Mouse (Mus musculus) ovary, adult 10 weeks (tissue): ENCODE results near the gene Pmis2. TPM values are rescaled to one million over a fixed set of nuclear protein-coding genes. Genes with fewer than 3 reads are reported as not detected.

Experiments used
- polyA plus RNA-seq: library from polyadenylated mRNA; stranded (reverse); fragments of 350-450 nt; fragmentation: Illumina TruSeq; extraction: RNeasy Lipid Tissue Mini Kit (QIAGEN cat#74804); gene quantifications from one replicate; pipeline ENCODE4 v1.2.3, GENCODE M21; 2014

Gene Pmis2
- polyA plus RNA-seq = not detected

DNA sequence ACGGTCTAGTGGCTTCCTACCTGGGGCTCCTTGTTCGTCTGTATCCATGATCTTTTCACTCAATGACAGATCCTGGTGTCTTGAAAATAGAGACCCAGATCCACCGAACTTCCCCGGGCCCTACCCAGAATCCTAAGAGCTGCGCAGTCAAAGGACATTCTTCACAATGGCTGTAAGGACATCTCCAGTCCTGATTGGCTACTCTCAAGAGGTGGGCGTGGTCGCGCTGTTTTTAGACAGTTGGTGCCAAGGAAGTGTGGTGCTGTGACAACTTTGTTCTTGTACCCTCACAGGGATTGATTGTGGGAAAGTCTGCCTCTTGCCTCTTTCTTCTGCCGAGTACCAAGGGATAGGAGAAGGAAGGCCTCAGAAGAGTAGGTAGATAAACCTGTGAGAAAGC, at the start of gene Pmis2:
TSS of gene Pmis2 (minus strand) at position 126 of the 400 bp plus-strand sequence.

GRCm38 (mm10) chr7:30711942-30712341, 40.5 kb upstream of the Pmis2 start, which contains the start of gene Atp4a:
TSS of gene Atp4a (plus strand) at chr7:30712209.

GRCm38 (mm10) chr7:30698589-30698988, 27.2 kb upstream of the Pmis2 start, which contains the start of gene 2200002J24Rik:
TSS of gene 2200002J24Rik (plus strand) at chr7:30698926.

GRCm38 (mm10) chr7:30664529-30665200, 6.7 kb downstream of the Pmis2 start, which contains the start of gene Haus5:
TSS of gene Haus5 (minus strand) at chr7:30664994.

DNA sequence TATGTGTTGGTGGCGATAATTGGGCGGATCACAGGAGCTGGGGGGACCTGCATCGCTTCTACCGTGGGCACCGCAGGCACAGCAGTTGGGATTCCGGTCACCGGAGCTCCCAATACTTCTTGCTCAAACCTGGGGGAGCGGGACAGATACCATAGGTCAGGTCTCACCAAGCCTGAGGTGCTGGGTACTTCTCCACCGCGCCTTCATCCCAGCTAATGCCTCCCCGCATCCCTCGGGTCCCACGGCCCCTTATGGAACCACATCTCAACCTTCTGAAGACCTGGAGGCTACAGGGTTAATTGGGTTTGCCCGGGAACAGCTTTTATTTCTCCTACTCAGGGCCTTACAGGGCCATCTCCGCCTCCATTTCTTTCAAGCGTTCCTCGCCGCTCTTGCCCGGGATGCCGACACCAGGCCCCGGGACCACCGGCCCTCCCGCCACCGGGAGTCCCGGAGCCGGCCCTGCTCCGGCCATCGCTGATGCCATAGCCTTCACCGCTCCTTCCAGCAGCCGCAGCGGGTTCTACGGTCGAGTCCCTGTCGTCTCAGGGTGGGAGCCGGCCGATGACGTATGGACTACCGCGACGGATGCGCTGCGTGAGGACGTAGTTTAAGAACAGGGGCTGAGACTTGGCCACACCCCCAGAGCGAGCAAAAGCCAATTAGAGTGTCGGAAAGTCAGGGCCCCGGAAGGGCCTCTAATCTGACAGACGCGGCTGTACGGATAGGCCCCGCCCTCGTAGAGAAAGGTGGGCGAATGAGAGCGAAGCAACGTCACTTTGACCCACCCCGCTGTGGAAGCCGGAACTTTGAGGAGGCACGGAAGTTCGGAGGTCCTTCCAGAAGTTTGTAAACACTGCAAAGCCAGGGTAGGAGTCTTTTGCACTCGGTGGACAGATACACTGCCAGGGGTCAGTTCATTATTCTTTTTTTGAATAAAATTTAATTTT, 21.5 kb downstream of the Pmis2 start, which contains the start of gene Rbm42:
TSS of gene Rbm42 (minus strand) at position 727 of the 950 bp plus-strand sequence.

GRCm38 (mm10) chr7:30635752-30636151, 35.7 kb downstream of the Pmis2 start, which contains the start of gene Etv2:
TSS of gene Etv2 (minus strand) at chr7:30635852.

DNA sequence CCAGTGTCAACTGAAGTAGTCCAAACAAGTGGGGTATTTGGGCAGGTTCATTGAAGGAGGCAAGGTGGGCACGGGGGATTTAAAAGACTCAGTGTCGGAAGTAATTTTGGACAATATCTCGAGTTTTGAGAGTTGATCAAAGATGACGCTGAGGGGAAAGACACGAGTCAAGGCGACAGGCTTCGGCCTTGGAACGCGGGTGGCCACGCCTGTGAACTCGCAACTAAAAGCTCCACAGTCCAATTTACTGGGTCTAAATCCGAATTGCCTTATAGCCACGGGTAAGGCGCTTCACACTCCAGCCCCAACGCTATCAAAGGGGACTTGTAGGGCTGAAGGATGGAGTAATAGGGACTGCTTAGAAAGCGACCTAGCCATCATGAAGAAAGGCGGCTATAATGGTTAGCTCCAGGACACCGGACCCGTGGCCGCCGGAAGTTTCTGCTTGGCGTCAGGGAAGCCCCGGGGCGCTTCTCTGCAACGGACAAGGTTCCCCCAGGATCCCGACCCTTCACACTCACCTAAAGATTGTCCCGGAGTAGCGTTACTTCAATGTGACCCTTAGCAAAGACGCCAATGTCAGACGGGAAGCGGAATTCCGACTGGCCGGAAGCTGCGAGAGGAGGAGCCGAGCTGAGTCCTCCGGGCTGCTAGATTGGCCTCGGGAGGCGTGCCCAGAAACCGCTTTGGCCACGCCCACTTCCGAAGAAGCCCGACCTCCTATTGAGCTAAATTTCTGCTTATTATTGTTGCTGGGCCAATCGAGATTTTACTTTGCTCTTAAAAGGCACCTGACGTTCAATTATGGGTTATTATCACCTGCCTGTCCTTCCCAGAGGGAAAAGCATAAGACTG, 45.6 kb downstream of the Pmis2 start, which contains the start of gene Cox6b1:
TSS of gene Cox6b1 (minus strand) at position 622 of the 855 bp plus-strand sequence.

Other genes starting within 250 kb of the Pmis2 start
- 0.23 TPM for gene Nfkbid, start 249.9 kb downstream of the Pmis2 start, polyA plus RNA-seq
- 0.63 TPM for gene Aplp1, start 226.1 kb downstream of the Pmis2 start, polyA plus RNA-seq
- gene Kirrel2, start 213.9 kb downstream of the Pmis2 start, polyA plus RNA-seq = not detected
- not detected for gene Nphs1, start 213.3 kb downstream of the Pmis2 start, polyA plus RNA-seq
- not detected for gene Prodh2, start 178.0 kb downstream of the Pmis2 start, polyA plus RNA-seq
- gene Arhgap33, start 136.5 kb downstream of the Pmis2 start, polyA plus RNA-seq = 0.23 TPM
- gene Hspb6, start 119.4 kb downstream of the Pmis2 start, polyA plus RNA-seq = 22.5 TPM
- gene Proser3, start 119.3 kb downstream of the Pmis2 start, polyA plus RNA-seq = 2.0 TPM
- 5.0 TPM for gene Lin37, start 111.8 kb downstream of the Pmis2 start, polyA plus RNA-seq
- 8.5 TPM for gene U2af1l4, start 108.3 kb downstream of the Pmis2 start, polyA plus RNA-seq
- gene Gm49396, start 108.3 kb downstream of the Pmis2 start, polyA plus RNA-seq = 1.1 TPM
- gene Psenen, start 108.0 kb downstream of the Pmis2 start, polyA plus RNA-seq = 24.5 TPM
- not detected for gene Igflr1, start 106.2 kb downstream of the Pmis2 start, polyA plus RNA-seq
- 4.7 TPM for gene Kmt2b, start 82.9 kb downstream of the Pmis2 start, polyA plus RNA-seq
- gene Zbtb32, start 72.7 kb downstream of the Pmis2 start, polyA plus RNA-seq = not detected
- gene Upk1a, start 58.8 kb downstream of the Pmis2 start, polyA plus RNA-seq = 0.34 TPM
- 586 TPM for gene Cox6b1, start 45.5 kb downstream of the Pmis2 start, polyA plus RNA-seq
- not detected for gene Etv2, start 35.8 kb downstream of the Pmis2 start, polyA plus RNA-seq
- not detected for gene Rbm42, start 21.3 kb downstream of the Pmis2 start, polyA plus RNA-seq
- 1.1 TPM for gene Haus5, start 6.6 kb downstream of the Pmis2 start, polyA plus RNA-seq
- gene 2200002J24Rik, start 27.3 kb upstream of the Pmis2 start, polyA plus RNA-seq = not detected
- not detected for gene Atp4a, start 40.6 kb upstream of the Pmis2 start, polyA plus RNA-seq
- gene Tmem147, start 57.9 kb upstream of the Pmis2 start, polyA plus RNA-seq = 12.8 TPM
- gene Gapdhs, start 72.1 kb upstream of the Pmis2 start, polyA plus RNA-seq = not detected
- 1.2 TPM for gene Sbsn, start 79.9 kb upstream of the Pmis2 start, polyA plus RNA-seq
- gene Dmkn, start 92.2 kb upstream of the Pmis2 start, polyA plus RNA-seq = 16.0 TPM
- not detected for gene Krtdap, start 116.3 kb upstream of the Pmis2 start, polyA plus RNA-seq
- gene Ffar2, start 152.2 kb upstream of the Pmis2 start, polyA plus RNA-seq = 0.23 TPM
- gene Ffar3, start 184.6 kb upstream of the Pmis2 start, polyA plus RNA-seq = not detected
- not detected for gene Ffar1, start 190.0 kb upstream of the Pmis2 start, polyA plus RNA-seq
- gene Cd22, start 208.7 kb upstream of the Pmis2 start, polyA plus RNA-seq = 4.0 TPM
- gene Mag, start 243.3 kb upstream of the Pmis2 start, polyA plus RNA-seq = not detected